ENCODE assay signal across 15 mouse cellular contexts in genomic region chr7:75328721-75329362, GRCm38 (mm10). TPM values are rescaled to one million over a fixed set of nuclear protein-coding genes. Genes with fewer than 3 reads are reported as not detected.
DNase-seq lines count a peak whose midpoint lies in the region; ATAC-seq and TF ChIP-seq lines count a peak whose summit lies in the region.
"Had no signal": no experiment of that assay in that cellular context is flagged by ENCODE, and none has a peak within 500 bp of the region (broad histone marks: within the 10 kb centered on the region; RNA-seq: fewer than 3 reads in every experiment).

No protein-coding gene starts in this region.

- H3K9ac ChIP-seq in hindbrain, embryonic 11.5 days (ENCODE audit: low read depth, low read length), result no peak overlapping the region
- no peak overlapping the region for H3K9ac ChIP-seq in midbrain, embryonic 16.5 days (ENCODE audit: low read depth, low read length)
- H3K9ac ChIP-seq: heart, embryonic 15.5 days; stomach, embryonic 15.5 days had no signal

- TF ChIP-seq CTCF in brain, embryonic 14.5 days (IDR thresholded peaks at IDR 0.05; ENCODE audit: borderline replicate concordance, extremely low read depth, insufficient read depth, insufficient read length), result no peak

- 70% methylated on average over 3 of the region's 3 CpGs for WGBS in hindbrain, embryonic 11.5 days
- 32% methylated on average over 3 of the region's 3 CpGs for WGBS in midbrain, embryonic 16.5 days

- ATAC-seq in hindbrain, embryonic 11.5 days (ENCODE audit: low FRiP score), result peak; percentile 85
- 0 out of 2 replicates have a peak, but pooled peaks have one; percentile 71 for ATAC-seq in midbrain, embryonic 16.5 days
- no peak for ATAC-seq in megakaryocyte-erythroid progenitor cell, adult 5-6 weeks (replicated peaks; ENCODE audit: low FRiP score, low TSS enrichment, poor library complexity, severe bottlenecking)
- ATAC-seq: lung, postnatal 0 days; Patski had no signal

- no peaks in the 10 kb centered on the region for H3K9me3 ChIP-seq in hindbrain, embryonic 11.5 days (ENCODE audit: control insufficient read depth, low read length)
- no peaks in the 10 kb centered on the region for H3K9me3 ChIP-seq in midbrain, embryonic 16.5 days (replicated peaks; ENCODE audit: control insufficient read depth, low read length, poor library complexity, severe bottlenecking)
- H3K9me3 ChIP-seq: heart, embryonic 15.5 days; stomach, embryonic 15.5 days had no signal

- H3K4me1 ChIP-seq in hindbrain, embryonic 11.5 days (replicated peaks; ENCODE audit: control insufficient read depth, insufficient read depth, low read length), result no peaks in the 10 kb centered on the region
- H3K4me1 ChIP-seq in midbrain, embryonic 16.5 days (ENCODE audit: control insufficient read depth, insufficient read depth, low read length), result peaks cover 13% of the 10 kb centered on the region
- H3K4me1 ChIP-seq: heart, embryonic 15.5 days; stomach, embryonic 15.5 days had no signal

- H3K36me3 ChIP-seq in hindbrain, embryonic 11.5 days (ENCODE audit: control insufficient read depth, insufficient read depth, low read length), result no peaks in the 10 kb centered on the region
- no peaks in the 10 kb centered on the region for H3K36me3 ChIP-seq in midbrain, embryonic 16.5 days (ENCODE audit: control insufficient read depth, insufficient read depth, low read length)
- H3K36me3 ChIP-seq: heart, embryonic 15.5 days; stomach, embryonic 15.5 days had no signal

- H3K4me3 ChIP-seq in hindbrain, embryonic 11.5 days (ENCODE audit: low read depth, low read length), result no peak overlapping the region
- no peak overlapping the region for H3K4me3 ChIP-seq in midbrain, embryonic 16.5 days (ENCODE audit: low read depth, low read length)
- H3K4me3 ChIP-seq: erythroblast, embryonic 14.5 days; heart, embryonic 15.5 days; stomach, embryonic 15.5 days had no signal

- H3K27me3 ChIP-seq in hindbrain, embryonic 11.5 days (ENCODE audit: control insufficient read depth, insufficient read depth, low read length), result no peaks in the 10 kb centered on the region
- no peaks in the 10 kb centered on the region for H3K27me3 ChIP-seq in midbrain, embryonic 16.5 days (ENCODE audit: control insufficient read depth, insufficient read depth, low read depth, low read length)
- H3K27me3 ChIP-seq: heart, embryonic 15.5 days; Patski; stomach, embryonic 15.5 days had no signal

- H3K27ac ChIP-seq in hindbrain, embryonic 11.5 days (ENCODE audit: low read depth, low read length), result peak overlapping the region; percentile 55; the same call in 1 of the 2 replicates
- peak overlapping the region; percentile 43 for H3K27ac ChIP-seq in midbrain, embryonic 16.5 days (ENCODE audit: low read length)
- H3K27ac ChIP-seq: heart, embryonic 15.5 days; kidney, postnatal 0 days; stomach, embryonic 15.5 days had no signal

- no peak for TF ChIP-seq POLR2A in brain, embryonic 14.5 days (IDR thresholded peaks at IDR 0.05; ENCODE audit: borderline replicate concordance, extremely low read depth, insufficient read depth, insufficient read length, poor library complexity, severe bottlenecking)

- DNase-seq in embryo, embryonic 11 days, result peak; percentile 39
- no peak for DNase-seq in embryo, embryonic 10 days (ENCODE audit: low spot score)
- DNase-seq in brain, embryonic 14.5 days (ENCODE audit: low read depth), result peak; percentile 90
- peak; percentile 47 for DNase-seq in hindbrain, embryonic 11.5 days (ENCODE audit: low spot score)
- no peak for DNase-seq in urinary bladder, adult 2 months (ENCODE audit: low spot score)
- DNase-seq in ovary, postnatal 14 days (ENCODE audit: low spot score), result no peak
- DNase-seq: B cell, adult 2 months had no signal

- H3K4me2 ChIP-seq in hindbrain, embryonic 11.5 days (replicated peaks; ENCODE audit: low read depth, low read length), result no peak overlapping the region
- H3K4me2 ChIP-seq in midbrain, embryonic 16.5 days (ENCODE audit: low read length), result no peak overlapping the region
- H3K4me2 ChIP-seq: heart, embryonic 15.5 days; stomach, embryonic 15.5 days had no signal

RNA-seq across cellular contexts. Expression of gene Sv2b, which starts 19.8 kb away (rescaled TPM):
- 4.7 and 7.0 TPM in 2 replicates for polyA plus RNA-seq in brain, embryonic 14.5 days (2012; rRNA removed)
- polyA plus RNA-seq in hindbrain, embryonic 11.5 days (2014; fragmentation: Nextera tagmentation; extraction: Ambion mirVana), result 0.85 and 1.5 TPM in 2 replicates
- 9.9 and 10.4 TPM in 2 replicates for polyA plus RNA-seq in midbrain, embryonic 16.5 days (2015; fragmentation: Nextera tagmentation; extraction: Ambion mirVana)
- polyA plus RNA-seq in urinary bladder, adult 2 months (2012; rRNA removed), result 3.9 and 5.5 TPM in 2 replicates
- not detected in 2 replicates for total RNA-seq in megakaryocyte-erythroid progenitor cell, adult 5-6 weeks (2014; fragmentation: Nextera tagmentation)
- total RNA-seq in megakaryocyte-erythroid progenitor cell, adult 5-6 weeks (2017), result not detected in 2 replicates
- polyA plus RNA-seq: erythroblast, embryonic 14.5 days had no signal

Comparison
In these comparisons a context has a peak if more than half of its experiments do, and no peak if none do; other contexts are left out.
1. DNase-seq: peak in embryo, embryonic 11 days (single experiment), brain, embryonic 14.5 days (single experiment) and hindbrain, embryonic 11.5 days (single experiment); none in embryo, embryonic 10 days (single experiment), urinary bladder, adult 2 months (single experiment) and ovary, postnatal 14 days (single experiment).